Mouse (Mus musculus) adrenal gland, postnatal 36 days (tissue): ENCODE data around the gene Hectd2. TPM values are rescaled to one million over a fixed set of nuclear protein-coding genes. Genes with fewer than 3 reads are reported as not detected.

ENCODE experiments used
- DNase-seq, 2 experiments: peaks; one replicate each; pipeline ENCODE4 v3.0.0; 2021; ENCODE audit warnings: mixed read lengths in 1 of 2
- long read RNA-seq, 2 experiments: library from polyadenylated mRNA; stranded (forward); transcript quantifications; one replicate each; pipeline ENCODE4 v2.0.0; 2021; ENCODE audit warnings: borderline sequencing depth in 2 of 2
- total RNA-seq, 2 experiments: library from RNA; stranded (reverse); gene quantifications; 2 replicates each; pipeline ENCODE4 v1.2.3; 2021

The Hectd2 gene
- total RNA-seq, result 1 to 10 TPM; 1.3 to 4.7 TPM
- long read RNA-seq, experiment 1, partial matches to known transcripts, result 0 of 1 reads
- long read RNA-seq, experiment 1, other reads (novel, unspliced or antisense), result 0 of 1 reads
- long read RNA-seq, experiment 2, result 0 reads

DNA sequence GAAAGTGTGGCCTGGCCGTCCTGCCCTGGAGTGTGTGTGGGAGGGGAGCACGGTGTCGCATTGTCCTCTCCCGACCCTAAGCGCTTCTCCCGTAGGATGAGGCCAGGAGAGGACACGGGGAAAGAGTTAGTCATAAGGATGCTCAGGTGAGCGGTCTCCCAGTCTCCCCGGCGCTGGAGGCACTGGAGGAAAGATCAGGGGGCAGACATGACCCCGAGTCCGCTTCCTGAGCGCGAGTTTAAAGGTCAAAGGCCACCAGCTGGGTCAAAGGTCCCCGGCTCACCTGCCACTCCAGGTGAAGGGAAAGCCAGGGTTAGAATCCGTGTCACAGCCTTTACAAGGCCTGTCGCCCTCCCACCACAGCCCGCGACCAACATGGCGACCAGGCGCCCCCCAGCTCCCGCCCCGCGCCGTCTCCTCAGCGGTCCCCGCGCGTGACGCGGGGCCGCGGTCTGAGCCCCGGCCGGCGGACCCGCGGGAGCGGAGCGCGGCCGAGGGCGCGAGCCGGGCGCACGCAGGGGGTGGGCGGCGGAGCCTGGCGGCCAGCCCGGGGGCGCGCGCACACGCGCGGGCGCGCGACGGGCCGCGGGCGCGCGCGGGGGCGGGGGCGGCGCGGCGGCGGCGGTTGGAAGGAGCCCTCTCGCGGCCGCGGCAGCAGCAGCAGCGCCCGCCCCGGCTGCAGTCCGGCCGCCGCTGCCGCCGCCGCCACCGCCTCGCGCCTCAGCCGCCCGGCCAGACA is at the start of gene Hectd2:
Hectd2 (plus strand) TSS at position 594 of the 739 bp plus-strand sequence.
- DNase-seq, result peak; percentile 74 to 83

DNA sequence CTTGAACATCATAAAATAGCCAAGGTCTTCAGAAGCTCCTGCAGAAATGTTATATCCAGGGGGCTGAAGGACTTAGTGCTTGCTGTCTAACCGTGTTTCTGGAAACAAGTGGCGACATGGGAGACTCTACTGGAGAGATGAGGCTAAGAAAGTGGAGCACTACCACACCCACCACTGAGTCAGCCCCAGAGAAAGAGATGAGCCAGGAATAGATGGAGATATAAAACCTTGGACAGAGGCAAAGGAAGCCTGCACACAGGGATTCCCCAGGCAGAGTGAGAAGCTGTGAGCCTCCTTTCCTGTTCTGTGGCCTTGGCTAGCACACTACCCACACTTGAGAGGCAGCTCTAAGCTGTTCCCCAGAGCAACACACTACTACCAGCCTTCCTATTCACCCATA is 49.7 kb upstream of the Hectd2 start:
- no peak for DNase-seq

DNA sequence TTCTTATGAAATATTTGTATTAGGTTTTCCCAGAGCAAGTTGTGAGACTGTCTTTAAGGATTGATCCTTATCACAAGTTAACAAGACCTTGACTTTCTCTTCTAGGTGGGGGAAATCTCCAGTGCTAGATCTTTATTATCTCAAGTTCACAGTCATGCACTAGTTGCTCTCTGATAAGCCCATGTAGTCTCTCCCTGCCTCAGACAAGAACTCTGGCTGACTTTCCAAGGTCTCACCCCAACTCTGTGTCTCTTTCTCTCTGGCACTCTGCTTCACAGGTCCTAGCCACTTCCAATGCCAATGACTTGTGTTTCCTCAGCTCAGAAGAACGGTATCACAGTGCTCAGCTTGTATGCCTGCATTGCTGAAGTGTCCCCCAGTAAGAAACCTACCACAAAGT is 43.1 kb upstream of the Hectd2 start:
- DNase-seq, result no peak

DNA sequence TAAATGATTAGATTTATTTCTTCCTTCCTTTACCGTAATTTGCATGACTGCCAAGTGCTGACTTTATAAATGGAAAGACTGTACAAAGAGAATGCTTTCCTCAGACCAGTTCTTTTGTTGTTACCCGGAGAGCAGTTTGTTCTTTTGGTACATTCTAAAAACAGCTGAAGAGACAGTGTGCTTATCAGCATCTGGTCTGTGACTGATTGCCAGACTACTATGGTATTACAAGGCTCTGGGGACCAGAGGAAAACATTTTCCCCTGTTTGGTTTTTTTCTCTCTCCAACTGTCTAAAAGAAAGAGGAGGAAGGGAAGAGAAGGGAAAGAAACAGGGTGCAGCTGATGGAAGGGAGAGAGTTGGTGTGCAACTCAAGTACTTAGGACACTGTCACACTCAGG is 36.0 kb upstream of the Hectd2 start:
- no peak for DNase-seq

DNA sequence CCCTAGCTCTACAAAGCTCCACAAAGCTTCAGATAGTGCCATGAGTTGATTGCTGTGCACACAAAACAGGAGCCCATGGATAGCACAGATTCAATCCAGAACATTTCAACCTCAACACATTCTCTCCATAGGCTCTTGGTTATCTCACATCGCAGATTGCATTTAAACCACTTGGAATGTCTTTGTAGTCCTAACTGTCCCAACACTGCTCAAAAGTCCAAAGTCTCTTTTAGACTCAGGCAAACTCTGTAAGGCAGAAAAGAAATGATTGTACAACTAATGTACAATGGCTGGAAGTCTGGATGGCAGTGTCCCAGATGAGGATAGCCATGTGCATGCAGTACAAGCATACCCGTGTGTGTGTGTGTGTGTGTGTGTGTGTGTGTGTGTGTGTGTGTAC is 32.9 kb upstream of the Hectd2 start:
- DNase-seq, result no peak

DNA sequence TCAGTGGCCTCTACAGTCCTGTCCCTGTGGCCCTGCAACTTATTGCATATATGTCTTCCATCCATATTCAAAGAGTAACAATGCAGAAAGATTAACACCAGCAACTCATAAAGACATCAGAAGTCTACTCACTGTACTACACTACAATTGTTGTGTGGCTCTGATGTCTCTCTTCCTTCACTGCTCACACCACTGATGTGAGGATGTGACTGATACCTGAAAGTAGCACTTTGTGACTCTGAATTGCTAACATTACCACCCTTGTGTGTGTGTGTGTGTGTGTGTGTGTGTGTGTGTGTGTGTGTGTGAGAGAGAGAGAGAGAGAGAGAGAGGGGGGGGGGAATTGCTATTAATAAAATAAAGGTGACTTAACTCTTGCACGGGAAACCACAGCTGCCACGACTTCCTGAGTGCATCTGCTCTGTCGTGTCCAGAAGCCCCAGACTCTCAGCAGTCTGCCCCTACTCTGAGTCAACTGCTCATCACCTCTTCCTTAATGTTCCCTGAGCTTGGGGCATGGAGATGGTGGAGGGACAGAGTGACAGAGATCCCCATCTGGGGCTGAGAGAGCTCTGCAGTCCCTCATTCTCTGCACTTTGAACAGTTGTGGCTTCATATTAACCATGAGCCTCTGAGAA is 31.8 kb upstream of the Hectd2 start:
- DNase-seq, result no peak

DNA sequence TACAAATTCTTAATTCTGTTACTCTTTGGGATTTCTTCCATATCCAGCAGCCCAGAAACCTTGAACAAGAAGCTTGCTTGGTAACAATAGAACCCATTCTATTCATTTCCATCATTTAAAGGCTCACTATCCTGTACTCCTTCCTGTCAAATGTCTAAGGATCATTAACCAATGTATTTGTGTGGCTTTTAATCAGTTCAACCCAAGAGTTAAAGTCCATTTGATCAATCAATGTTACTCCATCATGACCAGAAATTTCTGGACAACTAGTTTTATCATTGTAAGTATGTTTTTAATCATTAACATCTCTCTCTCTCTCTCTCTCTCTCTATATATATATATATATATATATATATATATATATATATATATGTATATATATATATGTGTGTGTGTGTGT is 29.4 kb upstream of the Hectd2 start:
- no peak for DNase-seq

DNA sequence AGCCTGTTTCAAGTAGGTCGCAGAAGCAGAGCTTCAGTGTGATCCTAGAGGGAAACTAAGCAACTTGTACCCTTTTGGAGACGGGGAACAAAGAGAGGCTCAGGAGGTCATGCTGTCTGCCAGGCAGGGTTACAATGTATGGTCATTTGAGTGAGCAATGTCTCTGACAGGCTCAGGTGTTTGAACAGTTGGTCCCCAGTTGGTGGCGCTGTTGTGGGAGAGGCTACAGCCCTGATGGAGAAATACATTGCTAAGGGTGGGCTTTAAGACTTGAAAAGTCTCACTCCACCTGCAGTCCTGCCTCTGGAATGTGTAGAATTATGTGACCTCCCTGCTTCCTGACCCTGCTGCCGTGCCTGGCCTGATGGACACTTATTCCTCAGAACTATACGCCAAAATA is 21.4 kb upstream of the Hectd2 start:
- DNase-seq, result peak in 1 of 2 experiments; percentile 9

DNA sequence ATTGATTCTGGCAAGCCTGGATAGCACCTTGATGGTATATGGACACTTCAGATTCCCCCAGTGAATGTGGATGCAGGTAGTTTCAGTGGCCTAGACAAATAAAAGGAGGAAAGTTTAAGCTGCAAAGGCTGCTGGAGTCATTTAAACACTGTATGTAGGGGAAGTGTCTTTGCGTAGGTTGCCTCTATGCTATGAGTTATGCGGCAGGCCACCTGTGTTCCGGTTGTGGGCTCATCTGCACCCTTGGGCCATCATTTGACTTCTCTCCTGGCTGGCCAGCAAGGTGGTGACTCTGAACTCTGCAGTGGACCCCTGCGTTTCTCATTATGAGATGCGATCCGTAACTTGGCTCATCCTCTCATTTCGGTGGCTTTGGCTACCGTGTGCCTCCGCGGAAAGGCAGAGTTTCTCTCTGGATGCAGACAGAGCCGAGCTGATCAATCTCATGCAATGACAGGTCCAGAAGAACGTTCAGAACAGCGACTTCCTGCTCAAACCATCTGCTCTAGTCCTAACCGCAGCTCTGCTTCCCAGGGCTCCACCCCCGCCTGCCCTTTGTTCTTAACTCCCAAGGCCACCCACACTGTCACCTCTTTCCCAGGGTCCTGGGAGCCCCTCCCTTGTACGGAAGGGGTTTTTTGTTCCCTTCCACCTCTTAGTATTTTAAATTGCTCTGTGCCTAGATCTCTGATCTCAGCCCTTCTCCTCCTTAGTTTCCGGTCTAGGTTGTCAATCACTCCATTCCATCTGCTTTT is 20.3 kb upstream of the Hectd2 start:
- DNase-seq, result peak; percentile 70 to 77

DNA sequence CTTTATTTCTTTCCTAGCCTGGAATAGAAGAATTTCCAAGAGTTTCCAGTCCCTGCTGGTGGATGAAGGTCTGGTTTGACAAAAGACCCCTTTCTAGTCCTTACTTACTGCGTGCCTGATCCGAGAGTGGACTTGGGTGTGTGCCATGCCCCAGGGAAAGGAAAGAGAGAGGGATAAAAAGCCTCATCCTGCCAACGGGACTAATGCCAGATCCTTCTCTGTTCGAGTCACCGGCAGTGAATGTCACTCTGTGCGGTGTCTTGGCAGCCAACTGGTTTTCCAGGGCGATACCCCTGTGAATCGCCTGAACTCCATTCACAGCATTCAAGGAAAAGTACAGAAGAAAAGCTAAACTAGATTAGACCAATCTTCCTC is 19.7 kb upstream of the Hectd2 start:
- DNase-seq, result peak; percentile 78

DNA sequence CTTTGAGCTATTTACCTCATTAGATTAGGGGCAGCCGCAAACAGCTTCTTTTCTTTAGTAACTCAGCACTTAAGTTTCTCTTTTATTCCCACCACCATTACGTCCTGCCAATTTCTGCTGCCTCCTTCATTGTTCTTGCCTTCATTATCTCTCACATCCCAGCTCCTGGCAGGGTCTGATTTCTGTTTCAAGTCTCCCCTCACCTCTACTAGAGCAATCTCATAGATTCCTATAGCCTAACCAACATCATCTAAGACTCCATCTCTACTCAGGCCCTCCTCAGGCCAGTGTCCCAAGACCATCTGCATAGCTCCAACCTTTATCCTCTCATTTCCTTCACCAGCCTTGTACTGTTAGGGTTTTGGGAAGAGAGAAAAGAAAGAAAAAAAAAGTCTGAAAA is 19.3 kb upstream of the Hectd2 start:
- no peak for DNase-seq

DNA sequence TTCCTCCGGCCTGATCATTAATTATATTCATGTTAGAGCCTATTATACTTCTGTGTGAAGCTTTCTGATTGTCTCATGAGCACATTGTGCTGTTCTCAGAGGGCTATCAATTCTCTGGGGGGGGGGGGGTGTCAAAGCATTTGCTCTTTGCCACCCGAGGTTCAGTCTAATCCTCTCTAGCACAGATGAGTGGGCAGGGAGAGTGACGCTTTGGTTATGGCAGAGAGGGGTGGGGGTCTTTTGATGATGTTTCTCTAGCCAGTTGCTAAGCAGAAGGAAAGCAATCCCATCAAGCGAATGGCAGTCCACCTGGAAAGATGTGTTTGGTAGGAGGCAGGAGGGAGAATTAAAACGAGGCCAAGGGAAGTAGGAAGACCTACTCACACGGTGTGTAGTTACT is 18.6 kb upstream of the Hectd2 start:
- DNase-seq, result no peak

DNA sequence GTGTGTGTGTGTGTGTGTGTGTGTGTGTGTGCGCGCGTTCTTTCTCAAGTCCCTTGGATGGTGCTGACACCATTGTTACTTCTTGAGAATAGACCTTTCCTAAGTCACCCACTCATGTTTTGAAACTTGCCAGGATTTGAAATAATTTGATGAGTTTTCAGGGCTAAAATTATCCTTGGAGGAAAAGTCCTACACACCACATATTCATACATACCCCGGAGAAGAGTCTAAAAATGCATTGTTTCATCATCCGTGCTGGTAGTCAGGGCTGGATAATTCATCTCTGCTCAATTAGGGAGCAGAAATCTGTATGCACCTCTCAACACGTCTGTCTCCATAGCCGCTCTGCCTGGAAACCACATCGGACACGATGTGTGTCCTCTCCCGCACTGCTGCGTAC is 17.5 kb upstream of the Hectd2 start:
- DNase-seq, result no peak

DNA sequence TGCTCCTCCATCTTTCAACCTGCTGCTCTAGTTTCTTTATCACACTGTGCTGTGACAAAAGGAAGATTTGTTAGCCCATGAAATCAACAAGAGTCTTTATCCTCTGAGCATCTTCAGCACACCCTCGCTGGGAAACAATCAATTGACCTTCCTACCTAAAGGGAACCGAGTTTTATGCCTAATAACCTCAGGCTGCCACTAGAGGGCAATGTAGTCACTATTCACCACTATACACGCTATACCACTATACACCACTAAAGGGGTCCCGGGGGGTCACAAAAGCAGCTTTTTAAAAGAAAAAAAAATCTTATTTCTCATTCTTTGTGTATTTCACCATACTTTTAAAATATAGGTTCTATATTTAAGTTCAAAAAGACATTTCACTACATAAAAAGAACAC is 15.9 kb upstream of the Hectd2 start:
- peak in 1 of 2 experiments; percentile 56 for DNase-seq

DNA sequence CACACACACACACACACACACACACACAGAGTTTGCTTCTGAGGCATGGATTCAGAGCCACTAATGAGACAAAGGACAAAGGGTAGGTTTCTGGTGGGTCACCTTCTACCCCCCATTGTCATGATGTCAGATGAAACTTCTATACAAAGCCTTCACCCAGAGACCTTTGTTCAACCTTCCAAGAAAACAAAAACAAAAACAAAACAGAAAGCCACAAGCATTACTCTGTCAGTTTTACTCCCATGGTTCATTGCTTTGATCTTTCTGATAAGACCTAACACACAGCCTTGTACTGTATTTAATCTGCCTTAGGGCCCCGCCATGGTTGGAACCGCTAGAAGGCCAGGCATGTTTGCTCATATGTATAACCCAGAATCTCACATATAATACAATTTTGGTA is 15.1 kb upstream of the Hectd2 start:
- no peak for DNase-seq

DNA sequence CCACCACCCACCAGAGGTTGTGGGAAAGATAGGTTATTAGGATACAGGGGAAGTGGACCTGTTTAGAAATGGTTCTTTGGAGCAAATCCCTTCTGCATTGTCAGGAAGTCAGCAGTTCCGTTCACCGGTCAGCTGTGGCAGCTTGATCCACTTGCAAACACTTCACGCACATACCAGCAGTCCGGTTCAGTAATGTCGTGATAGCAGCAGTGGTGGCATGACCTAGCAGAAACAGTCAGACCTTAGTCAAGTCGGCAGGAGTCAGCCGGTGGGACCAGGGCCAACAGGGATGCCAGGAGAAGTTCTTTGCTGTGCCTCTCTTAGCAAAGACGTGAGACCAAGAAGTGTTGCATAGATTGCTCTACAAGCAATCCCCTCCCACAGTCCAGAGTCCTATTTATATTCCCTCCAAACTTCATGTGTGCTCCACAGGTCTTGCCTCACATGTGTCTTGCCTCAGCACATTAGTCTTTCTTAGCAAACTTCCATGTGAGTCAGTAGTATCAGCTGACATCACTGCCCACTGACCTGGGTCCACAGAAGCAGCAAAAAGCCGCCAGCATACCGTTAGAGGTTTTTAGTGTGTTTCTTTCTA is 14.3 kb upstream of the Hectd2 start:
- peak in 1 of 2 experiments; percentile 15 for DNase-seq

DNA sequence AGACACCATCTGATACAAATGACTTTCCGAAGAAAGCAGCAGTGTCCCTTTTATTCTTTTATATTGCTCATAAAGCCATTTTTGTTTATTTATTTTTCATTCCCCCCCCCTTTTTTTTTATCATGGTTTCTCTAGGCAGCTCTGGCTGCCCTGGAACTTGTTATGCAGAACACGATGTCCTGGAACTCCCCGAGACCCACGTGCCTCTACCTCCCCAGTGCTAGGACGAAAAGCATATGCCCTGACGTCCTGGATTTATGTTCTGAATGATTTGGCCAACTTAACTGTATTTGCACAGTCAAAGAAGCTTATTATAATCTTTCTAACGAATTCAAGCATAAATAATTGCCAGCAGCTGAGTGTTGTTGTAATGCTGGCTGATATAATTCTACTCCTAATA is 13.7 kb upstream of the Hectd2 start:
- no peak for DNase-seq

DNA sequence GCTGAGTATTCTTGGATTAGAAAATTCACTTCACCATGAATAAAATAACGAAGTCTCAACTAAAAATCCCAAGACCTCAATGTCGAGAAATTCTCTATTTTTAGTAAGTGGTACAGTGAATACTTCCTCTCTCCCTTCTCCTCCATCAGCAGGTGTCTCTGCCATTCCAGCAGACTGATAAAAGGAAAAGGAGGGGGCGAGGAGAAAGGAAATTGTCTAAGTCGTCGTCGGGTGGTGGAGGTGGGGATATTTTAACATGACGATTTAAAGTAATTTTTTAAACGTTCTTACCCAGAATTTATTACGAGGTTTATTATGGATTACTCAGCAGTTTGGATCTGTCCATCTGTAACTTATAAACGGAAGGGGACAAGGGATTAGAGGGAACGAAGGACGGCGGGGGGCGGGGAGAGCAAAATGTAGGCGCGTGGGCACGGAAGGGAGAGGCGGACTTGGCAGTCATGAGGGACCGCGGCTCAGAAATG is 836 bp upstream of the Hectd2 start:
- peak in 1 of 2 experiments; percentile 69 for DNase-seq

DNA sequence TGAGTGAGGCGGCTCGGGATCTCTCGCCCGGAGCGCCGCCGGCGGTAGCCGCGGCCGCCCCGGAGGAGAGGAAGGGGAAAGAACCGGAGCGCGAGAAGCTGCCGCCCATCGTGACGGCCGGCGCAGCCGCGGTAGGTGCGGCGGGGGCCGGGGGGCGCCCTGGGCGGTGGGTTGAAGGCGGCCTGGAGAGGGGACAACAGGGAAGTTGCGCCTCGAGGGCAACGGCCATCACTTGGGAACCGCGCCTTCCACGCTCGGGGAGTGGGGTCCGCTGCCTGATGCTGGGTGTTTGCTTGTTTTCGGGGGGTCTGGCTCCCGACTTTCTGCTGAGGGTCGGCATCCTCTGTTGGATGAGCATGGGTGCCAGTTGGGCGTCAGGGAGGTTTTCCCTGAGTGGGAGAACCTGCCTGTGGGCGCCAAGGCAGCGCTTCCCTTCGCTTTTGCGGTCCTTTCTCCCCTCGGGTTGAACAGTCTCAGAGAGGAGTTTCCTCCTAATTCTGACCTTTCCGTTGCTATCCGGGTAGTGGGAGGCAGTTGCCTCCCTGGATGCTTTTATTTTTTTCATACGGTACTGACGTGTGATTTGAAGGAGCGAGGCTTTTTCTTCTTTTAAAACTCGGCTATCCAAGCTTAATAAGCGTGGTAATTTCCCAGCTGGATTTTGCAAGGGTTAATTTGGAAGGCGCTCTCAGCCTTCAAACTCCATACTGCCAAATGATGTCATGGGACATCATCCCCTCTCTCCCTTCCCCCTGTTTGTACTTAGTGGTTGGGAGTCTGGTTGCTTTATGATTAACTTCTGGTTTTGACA is 551 bp downstream of the Hectd2 start:
- peak in 1 of 2 experiments; percentile 22 for DNase-seq

DNA sequence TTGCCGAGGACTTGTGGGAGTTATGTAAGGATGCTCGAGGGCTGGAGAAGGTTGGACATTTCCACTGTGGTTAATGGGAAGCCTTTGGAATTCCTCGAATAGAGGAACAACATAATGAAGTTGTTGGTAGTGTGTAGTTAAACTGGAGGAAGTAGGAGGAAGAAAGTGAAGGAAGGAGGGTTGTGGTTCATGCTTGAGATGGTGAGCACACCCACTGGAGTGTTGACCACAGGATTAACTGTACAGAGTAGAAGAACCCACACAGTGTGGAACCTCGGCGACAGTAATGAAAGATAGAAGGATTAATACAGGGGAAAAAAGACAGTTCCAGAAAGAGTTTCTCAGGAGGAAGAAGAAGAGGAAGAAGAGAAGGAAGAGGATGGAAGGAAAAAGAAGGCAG is 4.9 kb downstream of the Hectd2 start:
- no peak for DNase-seq

DNA sequence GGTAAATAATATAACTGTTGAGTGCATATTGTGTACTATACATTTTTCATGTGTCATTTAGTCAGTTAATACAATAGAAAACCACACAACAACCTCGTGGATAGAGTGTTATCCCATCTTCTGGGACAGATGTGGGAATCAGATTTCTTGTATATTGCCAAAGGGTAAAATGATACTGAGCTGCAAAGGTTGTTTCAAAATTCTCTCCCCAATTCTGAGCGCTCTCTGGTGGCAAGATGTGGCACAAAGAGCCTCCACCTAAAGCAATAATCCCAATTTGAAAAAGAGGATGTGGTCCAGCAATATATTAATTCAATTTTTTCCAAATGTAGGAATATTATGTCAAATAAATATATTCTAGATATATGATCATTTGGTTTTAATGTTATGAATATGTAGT is 5.7 kb downstream of the Hectd2 start:
- peak; percentile 10 to 40 for DNase-seq

DNA sequence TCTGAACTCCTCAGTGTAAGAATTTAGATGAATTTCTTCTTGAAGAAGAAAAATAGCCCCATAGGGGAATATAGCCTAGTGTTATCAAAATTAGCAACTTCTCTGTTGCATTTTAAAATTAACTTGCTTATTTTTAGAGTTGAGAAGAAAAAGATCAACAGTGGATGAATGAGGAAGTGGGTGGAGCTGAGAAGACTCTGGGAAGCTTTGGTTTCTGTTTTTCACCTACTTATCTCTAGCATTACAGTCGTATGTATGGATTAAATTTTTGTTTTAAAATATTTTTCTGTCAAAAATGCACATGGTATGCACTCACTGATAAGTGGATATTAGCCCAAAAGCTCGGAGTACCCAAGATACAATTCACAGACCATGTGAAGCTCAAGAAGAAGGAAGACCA is 6.7 kb downstream of the Hectd2 start:
- DNase-seq, result no peak
